Mouse (Mus musculus) erythroblast, embryonic 14.5 days (primary cell): ENCODE results near the gene Nckap5.

Experiments used
- GATA1 ChIP-seq: IDR thresholded peaks from 2 replicates; pipeline ENCODE4 v1.6.1; 2012; ENCODE audit warnings: low read length, inconsistent platforms, mixed read lengths
- TAL1 ChIP-seq: IDR thresholded peaks from 3 replicates; pipeline ENCODE4 v1.6.1; 2012; ENCODE audit warnings: low read length, inconsistent platforms, mixed read lengths

GRCm38 (mm10) chr1:126334202-126334601 lies 496.4 kb downstream of the Nckap5 start:
- TF ChIP-seq GATA1 (no peak), TAL1 (no peak)
